Mouse (Mus musculus): ENCODE measurements at regions not wholly inside any gene's neighbourhood (a gene's known extent, or its start where the extent isn't known, plus 50 kb on each side); places are given as distances from the start of the nearest gene placed in this dataset.

DNA sequence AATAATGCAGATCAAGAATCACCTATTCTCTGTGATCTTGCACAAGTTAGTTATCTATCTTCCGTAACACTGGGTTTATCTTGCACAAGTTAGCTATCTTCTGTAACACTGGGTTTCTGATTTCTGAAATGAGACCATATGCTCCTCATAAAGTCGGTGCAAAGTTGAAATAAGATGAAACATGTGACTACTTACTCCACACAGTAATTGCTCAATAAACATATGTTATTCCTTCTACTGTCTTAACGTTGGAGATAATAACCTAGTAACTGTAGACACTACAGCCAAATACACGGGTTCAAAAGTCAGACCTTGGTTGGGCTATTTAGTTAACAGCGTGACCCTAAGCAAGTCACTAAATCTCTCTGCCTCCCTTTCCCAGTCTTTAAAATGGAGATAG is 65.8 kb upstream of the Atp11b start:
- DNase-seq: no peak

- peak; percentile 48 for DNase-seq
These were observed 65.1 kb upstream of the Atp11b start for GRCm38 (mm10) chr3:35688781-35689180.

- peak; percentile 92 for DNase-seq
These were observed 60.9 kb upstream of the Atp11b start for GRCm38 (mm10) chr3:35693039-35693438.

DNA sequence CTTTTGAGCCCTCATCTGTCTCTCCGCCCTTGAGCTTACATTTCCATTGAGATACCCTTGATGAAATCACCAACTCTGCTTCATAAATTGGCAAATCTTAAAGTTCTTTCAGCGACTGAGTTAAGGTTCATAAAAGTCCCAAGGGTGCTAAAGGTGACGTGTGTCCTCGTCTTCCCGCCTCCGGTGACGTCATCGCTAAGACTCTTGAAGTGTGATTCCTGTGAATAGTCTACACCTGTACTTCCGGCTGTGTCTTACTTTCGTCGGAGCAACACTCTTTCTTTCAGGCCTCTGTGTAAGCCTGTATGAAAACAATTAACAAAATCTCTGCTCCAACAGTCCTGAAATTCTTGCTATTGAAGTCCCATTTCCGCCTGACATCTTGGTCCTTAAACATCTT is 60.4 kb upstream of the Atp11b start:
- no peak for DNase-seq

DNA sequence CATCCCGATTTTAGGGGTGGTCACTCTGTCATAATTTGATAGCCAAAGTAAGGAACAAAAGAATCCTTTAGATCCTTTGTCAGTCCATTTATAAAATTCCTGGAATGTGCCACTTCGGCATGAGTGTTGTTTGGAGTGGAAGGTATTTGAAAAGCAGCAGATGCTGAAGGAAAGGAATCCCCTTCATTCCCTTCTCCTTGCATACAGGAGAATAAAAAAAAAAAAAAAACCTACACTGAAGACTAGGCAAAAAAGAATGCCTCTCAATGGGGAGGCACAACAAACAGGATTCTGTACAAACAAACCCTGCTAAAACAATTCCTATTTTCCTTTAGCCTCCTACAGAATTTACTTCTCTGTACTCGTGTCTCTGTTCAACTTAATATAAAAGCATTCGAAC is 59.7 kb upstream of the Atp11b start:
- no peak for DNase-seq

DNA sequence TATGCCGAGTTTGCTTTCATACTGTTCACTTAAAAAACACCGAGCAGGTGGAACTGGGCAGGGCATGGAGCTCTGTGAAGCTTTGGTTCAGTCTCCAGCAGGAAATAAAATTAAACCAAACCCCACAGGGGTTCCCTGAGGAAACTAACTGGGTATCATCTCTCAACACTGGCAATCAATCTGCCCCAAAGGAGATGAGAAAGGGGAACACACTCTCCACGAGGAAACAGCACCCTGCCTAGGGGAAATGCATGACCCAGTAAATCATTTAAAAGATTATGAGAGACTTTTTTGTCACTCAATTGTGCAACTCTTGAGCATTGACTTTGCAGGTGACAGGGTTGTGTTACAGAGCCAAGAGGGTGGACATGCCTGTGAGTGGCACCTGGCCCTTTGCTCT is 58.0 kb upstream of the Atp11b start:
- no peak for DNase-seq

GRCm38 (mm10) chr3:35699266-35699665 is 54.6 kb upstream of the Atp11b start:
- DNase-seq: no peak

GRCm38 (mm10) chr3:35699979-35700378 is 53.9 kb upstream of the Atp11b start:
- no peak for DNase-seq

DNA sequence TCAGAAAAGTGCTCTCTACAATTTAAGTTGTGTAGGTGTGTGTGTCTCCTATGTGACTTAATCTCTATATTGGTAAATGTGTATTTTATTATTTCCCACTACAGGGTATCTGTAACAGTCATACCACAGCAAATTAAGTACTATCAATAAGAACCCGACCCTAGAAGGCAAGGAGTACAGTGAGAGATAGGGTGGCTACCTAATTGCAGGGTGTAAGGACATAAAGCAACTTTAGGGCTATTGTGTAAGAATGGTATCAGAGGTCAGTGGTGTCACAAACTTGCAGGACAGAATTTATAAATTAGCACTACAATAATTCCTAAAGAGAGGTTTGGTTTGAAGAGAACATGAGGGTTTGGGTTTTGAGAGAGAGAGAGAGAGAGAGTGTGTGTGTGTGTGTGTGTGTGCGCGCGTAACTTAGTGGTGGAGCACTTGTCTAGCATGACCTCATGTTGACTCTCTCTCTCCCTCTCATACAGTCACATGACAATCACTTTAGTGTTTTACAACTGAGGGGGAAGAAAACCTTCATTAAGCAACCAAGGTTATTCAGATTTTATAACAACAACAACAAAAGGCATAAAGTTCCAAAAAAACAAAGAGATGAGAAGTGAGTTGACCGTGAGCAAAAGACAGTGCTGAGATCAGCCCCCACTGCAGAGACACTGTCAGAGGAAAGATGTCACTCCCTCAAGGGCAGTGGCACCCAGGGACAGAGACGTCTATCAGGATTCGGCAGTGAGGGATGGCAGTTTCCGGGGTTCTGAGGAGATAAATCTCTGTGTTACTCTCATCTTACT is 50.2 kb upstream of the Atp11b start:
- DNase-seq: no peak
